Mouse (Mus musculus) 3134 (cell line): ENCODE measurements around the gene Nsd1.
A peak's percentile ranks its signal among the peaks of the same experiment; 100 is the strongest.

Source experiments
- DNase-seq: peaks from one replicate; pipeline ENCODE4 v3.0.0-alpha.2; 2011; ENCODE audit warnings: low spot score; ENCODE audit not compliant: insufficient read length; ENCODE audit errors: extremely low read depth

Nsd1 gene

DNA sequence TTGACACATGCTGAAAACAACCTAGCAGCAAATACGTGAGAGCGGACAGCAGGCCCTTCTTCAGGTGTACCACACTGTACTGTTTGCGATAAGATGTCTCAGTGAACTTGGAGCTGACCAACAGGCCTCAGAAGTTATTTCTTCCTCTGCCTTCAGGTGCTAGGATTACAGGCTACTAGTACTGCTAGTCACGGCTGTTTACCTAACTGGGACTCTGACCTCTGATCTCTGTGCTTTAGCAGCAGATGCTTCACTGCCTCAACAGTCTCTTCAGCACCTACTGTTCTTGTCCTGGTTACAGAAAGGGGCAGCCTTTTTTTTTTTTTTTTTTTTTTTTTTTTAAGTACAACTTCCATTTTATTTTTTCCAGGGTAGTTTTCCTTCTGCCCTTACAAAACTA lies 43.2 kb downstream of the Nsd1 start:
- no peak for DNase-seq

DNA sequence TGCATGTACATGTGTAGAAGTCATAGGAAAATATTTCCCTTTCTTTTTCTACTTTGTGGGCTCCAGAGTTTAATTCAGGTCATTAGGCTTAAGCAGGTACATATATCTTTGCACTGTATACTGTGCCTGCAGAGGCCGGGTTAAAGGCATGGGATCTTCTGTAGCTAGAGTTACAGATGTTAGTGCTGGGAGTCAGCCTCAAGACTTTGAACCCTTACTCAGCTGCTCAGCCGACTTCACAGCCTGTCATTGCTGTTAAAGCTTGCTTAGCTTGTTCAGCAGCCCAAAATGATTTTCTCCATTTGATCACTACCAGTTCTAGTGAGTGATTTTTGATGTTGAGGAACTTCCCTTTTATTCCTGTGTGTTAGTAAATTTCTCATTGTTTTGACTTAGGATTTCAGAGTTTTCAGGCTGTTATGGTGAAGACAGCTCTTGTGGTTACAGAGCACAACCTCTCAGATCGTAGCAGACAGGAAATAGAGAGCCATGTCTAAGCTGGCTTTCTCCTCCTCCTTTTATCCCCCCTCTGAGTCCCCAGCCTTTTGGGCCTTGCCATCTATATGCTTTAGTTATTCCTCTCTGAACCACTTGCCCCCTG lies 45.6 kb downstream of the Nsd1 start:
- no peak for DNase-seq

DNA sequence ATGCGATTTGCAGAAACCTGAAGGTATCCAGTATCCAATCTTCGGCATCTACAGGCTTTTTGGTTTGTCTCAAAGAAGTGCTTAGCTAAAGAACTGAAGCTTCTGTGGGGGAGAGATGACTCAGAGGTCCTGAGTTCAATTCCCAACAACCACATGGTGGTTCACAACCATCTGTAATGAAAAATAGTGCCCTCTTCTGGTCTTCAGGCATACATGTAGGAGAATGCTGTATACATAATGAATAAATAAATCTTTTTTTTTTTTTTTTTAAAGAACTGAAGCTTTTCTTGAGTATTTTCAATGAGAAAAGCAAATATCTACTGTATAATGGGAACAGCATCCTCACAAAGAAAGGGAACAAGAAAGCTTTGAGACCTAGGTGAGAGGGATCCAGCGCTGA lies 49.1 kb downstream of the Nsd1 start:
- DNase-seq: no peak

DNA sequence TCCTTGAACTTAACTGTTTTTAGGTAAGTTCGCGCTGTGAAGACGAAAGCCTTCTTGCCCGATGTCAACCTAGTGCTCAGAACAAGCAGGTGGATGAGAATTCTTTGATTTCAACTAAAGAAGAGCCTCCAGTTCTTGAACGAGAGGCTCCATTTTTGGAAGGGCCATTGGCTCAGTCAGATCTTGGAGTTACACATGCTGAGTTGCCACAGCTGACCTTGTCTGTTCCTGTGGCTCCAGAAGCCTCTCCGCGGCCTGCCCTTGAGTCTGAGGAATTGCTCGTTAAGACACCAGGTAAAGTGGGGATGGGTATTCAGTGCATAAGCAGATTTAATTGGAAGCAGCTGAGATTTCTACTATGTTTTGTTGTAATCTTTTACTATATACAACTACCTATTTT lies 51.9 kb downstream of the Nsd1 start:
- no peak for DNase-seq

DNA sequence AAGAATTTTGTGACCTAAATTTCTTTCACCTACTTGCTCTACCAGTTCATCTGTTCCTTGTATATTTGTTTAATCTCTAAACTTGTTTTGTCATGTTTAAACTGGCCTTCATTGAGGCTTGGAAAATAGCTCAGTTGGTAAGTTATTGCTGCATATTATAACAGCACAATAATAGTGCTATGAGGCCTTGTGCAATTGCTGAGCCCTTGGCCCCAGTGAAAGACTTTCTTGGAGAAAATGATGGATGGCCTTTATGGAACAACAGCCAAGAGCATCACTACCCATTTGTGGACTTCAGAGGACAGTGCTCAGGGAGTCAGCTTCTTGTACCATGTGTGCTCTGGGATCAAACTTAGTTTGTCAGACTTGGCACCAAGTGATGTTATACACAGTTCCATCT lies 52.5 kb downstream of the Nsd1 start:
- DNase-seq: no peak

DNA sequence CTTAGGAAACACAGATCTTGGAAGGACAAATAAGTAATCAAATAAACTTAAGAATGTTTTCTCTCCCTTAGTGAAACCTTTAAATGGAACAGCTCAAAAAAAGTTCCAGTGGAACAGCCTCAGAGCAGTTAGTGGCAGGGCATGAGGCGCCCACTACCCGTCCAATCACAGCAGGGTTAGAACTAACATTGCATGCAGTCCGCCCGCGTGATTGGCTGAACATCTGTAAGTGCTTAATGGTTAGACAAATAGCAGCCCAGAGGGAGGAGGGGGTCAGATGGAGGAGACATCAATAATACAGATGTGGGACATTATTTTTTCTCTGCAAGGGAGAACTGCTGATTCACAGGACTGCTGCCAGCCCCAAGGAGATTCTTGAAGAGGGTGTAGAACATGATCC lies 67.6 kb downstream of the Nsd1 start:
- DNase-seq: no peak

DNA sequence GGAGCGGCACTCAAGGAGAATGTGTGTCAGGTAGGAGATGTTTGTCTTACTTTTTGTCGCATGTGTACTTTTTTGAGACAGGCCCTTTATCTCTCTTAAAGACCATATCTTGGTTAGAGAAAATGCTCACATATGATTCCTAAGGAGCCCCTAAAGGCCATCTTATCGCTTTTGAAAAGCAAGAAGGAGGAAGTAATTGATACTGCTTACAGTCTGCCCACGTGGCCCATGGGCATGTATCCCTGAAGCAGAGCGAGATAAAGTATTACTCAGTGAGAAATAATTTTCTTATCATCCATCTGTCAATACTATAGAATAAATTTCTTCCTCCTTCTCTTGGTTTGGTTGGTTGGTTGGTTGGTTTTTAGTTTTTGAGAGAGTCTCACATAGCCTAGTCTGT lies 68.1 kb downstream of the Nsd1 start:
- no peak for DNase-seq

DNA sequence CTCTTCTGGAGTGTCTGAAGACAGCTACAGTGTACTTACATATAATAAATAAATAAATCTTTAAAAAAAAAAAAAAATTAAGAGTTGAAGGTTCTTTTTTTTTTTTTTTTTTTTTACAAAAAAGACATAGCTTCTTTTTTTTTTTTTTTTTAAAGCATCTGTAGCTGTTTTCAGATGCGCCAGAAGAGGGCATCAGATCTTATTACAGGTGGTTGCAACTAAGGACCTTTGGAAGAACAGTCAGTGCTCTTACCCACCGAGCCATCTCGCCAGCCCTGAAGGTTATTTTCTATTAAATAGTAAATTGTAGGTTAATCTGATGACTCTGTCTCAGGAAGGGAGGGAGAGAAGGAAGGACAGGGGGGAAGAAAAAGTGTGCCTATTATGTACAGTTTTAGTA lies 79.3 kb downstream of the Nsd1 start:
- no peak for DNase-seq

DNA sequence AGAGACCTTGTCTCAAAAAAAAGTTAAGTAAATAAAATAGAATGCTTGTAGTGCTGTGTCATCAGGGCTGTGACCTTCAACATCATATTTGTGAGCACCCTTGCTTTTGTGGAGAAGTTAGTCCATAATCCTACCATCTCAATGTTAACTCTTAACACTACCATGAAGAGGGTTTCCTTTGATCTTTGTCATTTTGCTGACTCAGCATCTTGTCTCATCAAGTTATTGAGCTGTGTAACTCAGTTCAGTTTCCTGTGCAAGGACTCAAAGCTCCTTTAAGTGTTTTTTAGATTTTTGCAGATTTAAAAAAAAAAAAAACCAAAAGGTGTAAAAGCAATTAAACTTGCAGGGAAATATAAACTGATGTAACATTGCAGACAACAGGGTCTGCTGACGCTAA lies 87.2 kb downstream of the Nsd1 start:
- no peak for DNase-seq

DNA sequence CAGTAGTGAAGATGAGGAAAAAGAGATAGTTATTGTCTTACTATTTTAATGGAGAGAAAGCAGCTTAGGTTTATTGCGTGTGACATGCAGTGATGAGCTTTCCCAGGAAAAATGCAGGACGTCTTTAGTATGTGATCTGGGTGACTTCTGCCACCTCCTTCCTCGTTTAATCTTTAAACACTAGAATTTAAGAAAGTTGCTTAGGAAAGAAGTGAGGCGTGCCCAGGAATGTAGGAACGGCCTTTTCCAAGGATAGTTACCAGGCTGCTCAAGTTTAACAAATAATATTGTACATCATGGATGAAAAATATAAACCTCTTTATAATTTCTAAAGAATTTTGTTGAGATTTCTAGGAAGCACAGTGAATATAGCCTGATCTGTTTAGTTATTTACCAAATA lies 91.3 kb downstream of the Nsd1 start:
- no peak for DNase-seq

DNA sequence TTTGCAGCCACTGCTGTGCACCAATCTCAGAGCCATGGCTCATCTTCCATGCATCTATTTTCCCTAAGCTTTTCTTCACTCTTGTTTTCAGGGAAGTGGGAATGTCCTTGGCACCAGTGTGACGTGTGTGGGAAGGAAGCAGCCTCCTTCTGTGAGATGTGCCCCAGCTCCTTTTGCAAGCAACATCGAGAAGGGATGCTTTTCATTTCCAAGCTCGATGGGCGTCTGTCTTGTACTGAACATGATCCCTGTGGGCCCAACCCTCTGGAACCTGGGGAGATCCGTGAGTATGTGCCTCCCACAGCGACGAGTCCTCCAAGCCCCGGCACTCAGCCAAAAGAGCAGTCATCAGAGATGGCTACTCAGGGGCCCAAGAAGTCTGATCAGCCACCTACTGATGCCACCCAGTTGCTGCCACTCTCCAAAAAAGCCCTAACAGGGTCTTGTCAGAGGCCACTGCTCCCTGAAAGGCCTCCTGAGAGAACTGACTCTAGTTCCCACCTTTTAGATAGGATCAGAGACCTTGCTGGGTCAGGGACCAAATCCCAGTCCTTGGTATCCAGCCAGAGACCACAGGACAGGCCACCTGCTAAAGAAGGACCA lies 102.5 kb downstream of the Nsd1 start:
- DNase-seq: no peak

DNA sequence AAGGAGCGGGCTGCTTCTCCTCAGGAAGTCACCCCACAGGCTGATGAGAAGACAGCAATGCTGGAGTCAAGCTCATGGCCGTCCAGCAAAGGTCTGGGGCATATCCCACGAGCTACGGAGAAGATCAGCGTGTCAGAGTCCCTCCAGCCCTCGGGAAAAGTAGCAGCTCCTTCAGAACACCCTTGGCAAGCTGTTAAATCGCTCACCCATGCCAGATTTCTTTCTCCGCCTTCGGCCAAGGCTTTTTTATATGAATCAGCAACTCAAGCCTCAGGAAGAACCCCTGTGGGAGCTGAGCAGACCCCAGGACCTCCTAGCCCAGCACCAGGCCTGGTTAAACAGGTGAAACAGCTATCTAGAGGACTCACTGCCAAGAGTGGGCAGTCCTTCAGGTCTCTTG lies 103.5 kb downstream of the Nsd1 start:
- no peak for DNase-seq

DNA sequence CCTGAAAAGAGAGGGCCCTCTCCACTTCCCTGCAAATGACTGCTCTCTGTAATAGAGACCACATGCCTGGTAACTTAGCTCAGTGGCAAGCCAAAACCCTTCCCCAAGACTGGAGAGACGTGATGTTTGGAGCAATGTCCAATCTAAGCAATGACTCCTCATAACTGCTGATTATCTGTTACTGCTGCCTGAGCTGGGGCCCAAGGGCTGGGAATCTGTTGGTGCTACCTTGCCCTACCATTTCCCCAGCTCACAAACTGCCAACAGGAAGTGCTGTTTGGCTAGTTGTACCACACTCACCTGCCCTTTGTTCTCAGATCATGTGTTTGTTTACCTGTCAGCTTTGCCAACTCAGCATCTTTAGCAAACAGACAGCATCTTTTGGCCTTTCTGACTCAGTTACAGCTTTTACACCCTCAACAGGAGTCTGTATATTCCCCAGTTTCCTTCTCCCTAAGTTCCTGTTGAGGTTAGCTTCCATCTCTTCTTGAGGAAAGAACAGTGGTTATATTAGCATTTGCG lies 105.4 kb downstream of the Nsd1 start:
- DNase-seq: no peak

DNA sequence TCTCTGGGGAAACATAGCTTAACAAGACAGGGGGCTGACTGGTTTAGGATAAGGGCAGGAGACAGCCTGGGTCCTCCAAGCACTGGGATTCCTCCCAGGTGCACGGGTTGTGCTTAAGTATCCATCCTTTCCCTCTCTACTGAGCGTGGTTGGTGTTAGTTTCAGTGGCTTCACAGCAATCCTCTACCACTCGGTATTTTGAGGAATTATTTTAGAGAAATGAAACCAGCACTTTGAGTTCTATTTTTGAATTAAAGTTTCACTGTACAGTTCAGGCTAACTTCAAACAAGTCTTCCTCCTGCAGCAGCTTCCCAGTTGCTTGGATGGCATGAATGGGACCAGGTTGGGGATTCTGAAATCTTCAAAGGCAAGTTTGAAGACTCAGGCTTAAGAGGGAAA lies 108.8 kb downstream of the Nsd1 start:
- DNase-seq: no peak

DNA sequence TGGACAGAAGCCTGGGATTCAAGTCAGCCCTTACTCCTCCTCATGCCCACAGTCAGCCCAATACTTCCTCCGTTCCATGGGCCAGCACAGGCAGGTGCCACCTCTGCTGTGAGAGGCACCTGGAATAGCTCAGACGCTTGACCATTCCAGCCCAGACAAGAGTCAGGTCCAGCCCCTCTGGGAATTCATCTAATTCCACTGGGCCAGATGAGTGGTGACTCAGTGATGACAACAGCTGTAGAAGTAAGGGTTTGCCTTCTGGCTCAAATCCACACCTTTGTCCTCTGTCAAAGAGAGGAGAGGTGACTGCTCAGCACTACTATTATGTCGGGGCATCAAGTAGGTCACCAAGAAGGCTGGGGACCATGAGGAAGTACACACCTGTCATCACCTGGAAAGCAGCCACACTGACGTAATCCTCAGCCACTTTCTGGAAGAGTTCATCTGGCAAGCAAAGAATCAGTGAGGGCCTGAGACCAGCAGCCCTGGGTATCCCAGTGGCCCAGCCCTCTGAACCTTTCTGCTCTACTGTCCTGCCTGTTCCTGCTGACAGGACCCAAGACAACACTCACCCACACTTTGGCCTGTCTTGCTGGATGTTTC lies 110.5 kb downstream of the Nsd1 start, which contains the start of gene Prelid1:
TSS of gene Prelid1 (plus strand) at position 570 of the 603 bp plus-strand sequence.
- DNase-seq: no peak

DNA sequence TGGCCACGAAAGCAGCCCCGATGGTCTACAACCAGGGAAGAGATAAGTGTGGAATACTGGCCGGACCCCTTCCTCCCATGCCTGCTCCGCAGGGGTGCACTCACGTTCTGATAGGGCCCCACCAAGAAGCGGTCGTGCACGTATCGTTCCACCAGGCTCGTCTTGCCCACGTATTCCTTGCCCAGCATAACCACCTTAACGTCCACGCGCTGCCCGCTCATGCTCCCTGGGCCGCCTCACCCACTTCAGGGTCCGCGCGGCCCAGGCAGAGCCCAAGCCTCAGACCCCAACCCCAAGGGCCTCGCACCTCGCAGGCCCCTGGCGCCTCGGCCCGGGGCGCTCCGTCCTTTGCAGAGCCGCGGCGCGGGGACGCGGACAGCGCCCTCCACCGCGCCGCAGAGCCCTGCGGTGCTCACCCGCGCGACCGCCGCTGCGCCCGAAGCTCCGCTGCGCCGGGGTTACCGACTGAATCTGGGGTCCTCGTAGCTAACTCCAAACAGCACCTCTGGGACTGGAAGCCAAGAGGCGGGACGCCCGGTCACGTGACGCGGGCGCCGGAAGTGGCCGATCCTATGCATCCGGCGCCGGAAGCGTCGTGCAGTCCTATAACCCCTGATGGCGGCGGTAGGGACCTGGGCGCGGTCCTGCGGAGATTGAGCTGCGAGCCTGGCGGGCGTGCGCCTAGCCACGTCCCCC lies 112.0 kb downstream of the Nsd1 start, which contains the start of gene Rab24:
TSS of gene Rab24 (minus strand) at position 513 of the 696 bp plus-strand sequence.
- DNase-seq: peak; percentile 91

DNA sequence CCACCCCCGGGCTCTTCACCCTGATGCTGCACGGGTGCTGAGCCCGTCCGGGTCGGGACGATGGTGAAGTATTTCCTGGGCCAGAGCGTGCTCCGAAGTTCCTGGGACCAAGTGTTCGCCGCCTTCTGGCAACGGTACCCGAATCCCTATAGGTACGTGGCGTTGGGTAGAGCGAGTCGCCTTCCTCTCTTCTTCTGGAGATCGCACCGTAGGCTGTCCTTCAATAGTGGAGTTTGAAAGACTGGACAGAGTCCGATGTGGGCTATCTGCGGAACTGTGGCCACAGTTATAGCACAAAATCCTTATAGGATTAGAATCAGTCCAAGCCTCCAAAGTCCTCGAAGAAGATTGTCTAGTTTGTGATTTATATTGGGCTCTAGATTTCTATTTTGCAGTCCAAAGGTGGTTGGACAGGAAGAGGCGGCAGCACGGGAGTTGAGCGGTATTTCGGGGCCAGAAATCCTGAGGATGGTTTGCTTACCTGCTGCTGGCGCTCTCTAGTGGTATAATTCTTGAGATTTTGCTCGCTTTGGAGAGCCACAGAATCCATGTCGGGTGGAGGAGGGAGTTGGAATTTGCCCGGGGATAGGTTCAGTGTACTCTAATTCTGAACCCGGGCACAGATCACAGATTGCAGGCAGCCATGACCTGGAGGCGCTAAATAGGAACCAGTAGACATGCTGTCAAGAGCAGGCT lies 112.7 kb downstream of the Nsd1 start:
- DNase-seq: peak; percentile 32

DNA sequence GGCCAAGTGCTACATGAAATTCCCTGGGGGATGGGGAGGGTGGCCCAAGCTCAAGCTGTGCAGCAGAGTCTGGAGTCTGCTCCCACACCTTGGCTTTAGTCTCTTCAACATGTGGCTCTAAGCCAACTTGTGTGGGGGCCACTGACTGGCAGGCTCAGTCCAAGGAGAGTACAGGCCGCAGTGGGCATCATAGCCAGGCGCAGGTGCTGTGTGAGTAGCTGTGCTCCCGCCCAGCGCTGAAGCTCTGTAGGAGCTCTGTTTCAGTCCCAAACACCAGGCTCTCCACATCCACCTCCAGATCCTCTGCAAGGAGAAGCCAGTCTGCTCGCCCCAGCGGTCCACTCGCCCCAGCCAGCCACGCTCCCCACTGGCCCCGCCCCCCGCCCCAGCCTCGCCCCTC lies 116.0 kb downstream of the Nsd1 start:
- DNase-seq: peak; percentile 29

DNA sequence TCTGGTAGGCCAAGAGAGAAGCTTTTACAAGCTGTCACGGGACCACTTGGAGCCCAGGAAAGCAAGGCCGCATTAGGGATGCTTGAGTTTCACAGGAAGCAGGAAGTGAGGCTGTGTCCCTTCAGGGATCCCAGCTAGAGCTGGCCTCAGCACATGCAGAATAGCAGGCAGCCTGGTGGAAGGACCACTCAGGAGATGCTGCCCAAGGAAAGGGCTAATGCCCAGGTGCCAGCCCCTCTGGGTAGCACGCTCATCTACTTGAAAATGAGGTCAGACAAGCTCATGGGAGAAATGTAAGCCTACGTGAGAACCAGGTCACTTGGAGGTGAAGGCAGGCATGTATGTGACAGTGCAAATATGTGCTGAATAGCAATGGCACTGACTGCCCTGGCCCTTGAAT lies 117.6 kb downstream of the Nsd1 start:
- no peak for DNase-seq

DNA sequence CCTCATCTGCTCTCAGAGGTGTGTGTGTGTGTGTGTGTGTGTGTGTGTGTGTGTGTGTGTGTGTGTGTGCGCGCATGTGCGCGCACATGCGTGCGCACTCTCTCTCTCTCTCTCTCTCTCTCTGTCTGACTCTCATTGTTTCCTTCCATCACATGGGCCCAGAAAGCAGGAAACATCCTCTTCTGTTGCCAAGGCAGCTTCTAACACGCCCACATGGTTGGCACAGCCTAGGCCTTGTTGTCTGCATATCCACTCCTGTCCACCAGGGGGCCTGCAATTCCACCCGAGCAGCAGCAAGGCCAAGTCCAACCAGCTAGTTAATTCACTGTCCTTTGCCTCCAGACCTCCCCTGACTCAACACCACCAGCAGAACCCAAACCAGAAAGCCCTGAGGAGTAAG lies 118.1 kb downstream of the Nsd1 start:
- peak; percentile 80 for DNase-seq

DNA sequence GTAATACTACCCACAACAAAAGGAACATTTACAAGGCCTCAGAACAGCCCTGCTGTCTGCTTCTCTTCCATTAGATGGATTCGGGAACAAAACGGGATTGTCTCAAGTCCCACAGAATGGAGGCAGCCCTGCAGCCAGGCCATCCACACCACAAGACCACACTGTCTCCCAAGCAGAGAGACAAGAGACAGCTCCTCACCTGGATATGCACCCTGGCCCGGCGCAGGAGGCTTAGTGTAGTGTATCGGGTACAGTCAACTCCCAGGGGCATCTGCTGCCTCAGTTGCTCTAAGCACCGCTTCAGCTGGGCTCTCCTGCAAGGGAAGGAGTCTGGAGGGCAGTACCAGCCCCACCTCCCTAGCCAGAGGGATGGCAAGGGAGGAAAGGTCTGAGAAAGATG lies 118.6 kb downstream of the Nsd1 start:
- peak; percentile 25 for DNase-seq
